Mouse (Mus musculus): ENCODE measurements around the gene Tpp1. TPM values are rescaled to one million over a fixed set of nuclear protein-coding genes. Genes with fewer than 3 reads are reported as not detected.
"Not testable (repeated sequence)": the region's sequence is repeated elsewhere in the genome, so short reads cannot be mapped to it uniquely, and the experiment has no call there.

Gene Tpp1
- polyA plus RNA-seq, 1 experiment from 2014 or later = 65.8 TPM

DNA sequence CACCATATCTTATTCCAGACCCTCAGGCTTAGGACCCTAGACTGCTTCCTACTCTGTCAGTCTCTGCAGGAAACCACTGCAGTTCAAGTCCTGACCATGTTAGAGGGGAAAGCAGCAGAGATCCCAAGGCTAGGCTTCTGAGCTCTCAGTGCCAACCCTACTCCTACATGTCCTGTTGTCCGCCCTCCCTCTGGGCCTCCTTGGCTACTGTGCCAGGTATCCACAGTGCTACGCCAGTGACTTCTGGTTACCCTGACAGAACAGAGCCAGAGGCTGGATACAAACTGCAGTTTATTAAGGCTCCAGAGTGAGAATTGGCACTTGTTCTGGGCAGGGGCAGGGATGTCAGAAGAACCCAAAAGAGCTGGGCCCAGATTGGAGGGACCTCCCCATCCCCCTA is 681 bp upstream of the Tpp1 start:
- no peak for TF ChIP-seq CTCF (IDR thresholded peaks at IDR 0.05; ENCODE audit: low read depth)
- no peak for TF ChIP-seq EP300 (IDR thresholded peaks at IDR 0.05; ENCODE audit: low read depth)
- Histone ChIP-seq H3K4me2 (ENCODE audit: low read depth, low read length) (no peak overlapping the region), H3K4me1 (ENCODE audit: insufficient read depth) (peaks cover 18% of the 10 kb centered on the region), H3K4me3 (ENCODE audit: low read depth, low read length) (no peak overlapping the region), H3K27ac (ENCODE audit: low read depth) (no peak overlapping the region), H3K36me3 (replicated peaks; ENCODE audit: insufficient read depth, low read length) (peaks cover 17% of the 10 kb centered on the region), H3K27me3 (ENCODE audit: insufficient read depth, low read length) (no peaks in the 10 kb centered on the region), H3K9me3 (ENCODE audit: low read length) (no peaks in the 10 kb centered on the region), H3K9ac (replicated peaks) (no peak overlapping the region)
- no peak for DNase-seq
- ATAC-seq = no peak
- 83% methylated on average over 2 of the region's 2 CpGs for WGBS (ENCODE audit: insufficient replicate concordance)

DNA sequence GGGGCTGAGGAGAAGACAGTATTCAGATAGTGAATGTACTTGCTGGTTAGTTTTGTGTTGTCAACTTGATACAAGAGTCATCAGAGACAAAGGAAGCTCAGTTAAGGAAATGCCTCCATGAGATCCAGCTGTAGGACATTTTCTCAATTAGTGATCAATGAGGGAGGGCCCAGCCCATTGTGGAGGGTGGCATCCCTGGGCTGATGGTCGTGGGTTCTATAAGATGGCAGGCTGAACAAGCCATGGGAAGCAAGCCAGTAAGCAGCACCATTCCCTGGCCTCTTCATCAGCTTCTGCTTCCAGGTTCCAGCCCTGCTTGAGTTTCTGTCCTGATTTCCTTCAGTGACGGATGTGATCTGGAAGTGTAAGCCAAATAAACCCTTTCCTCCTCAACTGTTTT is 4.3 kb downstream of the Tpp1 start:
- Histone ChIP-seq H3K4me1 (ENCODE audit: insufficient read depth) (peaks cover 18% of the 10 kb centered on the region), H3K4me3 (ENCODE audit: low read depth, low read length) (no peak overlapping the region), H3K27ac (ENCODE audit: low read depth) (no peak overlapping the region), H3K36me3 (replicated peaks; ENCODE audit: insufficient read depth, low read length) (peaks cover 24% of the 10 kb centered on the region), H3K9ac (replicated peaks) (no peak overlapping the region), H3K4me2 (ENCODE audit: low read depth, low read length) (no peak overlapping the region), H3K27me3 (ENCODE audit: insufficient read depth, low read length) (no peaks in the 10 kb centered on the region), H3K9me3 (ENCODE audit: low read length) (no peaks in the 10 kb centered on the region)
- TF ChIP-seq CTCF (IDR thresholded peaks at IDR 0.05; ENCODE audit: low read depth) = no peak
- no peak for TF ChIP-seq EP300 (IDR thresholded peaks at IDR 0.05; ENCODE audit: low read depth)
- ATAC-seq (no peak), DNase-seq (no peak)
- WGBS (ENCODE audit: insufficient replicate concordance) = 77% methylated on average over 2 of the region's 2 CpGs

DNA sequence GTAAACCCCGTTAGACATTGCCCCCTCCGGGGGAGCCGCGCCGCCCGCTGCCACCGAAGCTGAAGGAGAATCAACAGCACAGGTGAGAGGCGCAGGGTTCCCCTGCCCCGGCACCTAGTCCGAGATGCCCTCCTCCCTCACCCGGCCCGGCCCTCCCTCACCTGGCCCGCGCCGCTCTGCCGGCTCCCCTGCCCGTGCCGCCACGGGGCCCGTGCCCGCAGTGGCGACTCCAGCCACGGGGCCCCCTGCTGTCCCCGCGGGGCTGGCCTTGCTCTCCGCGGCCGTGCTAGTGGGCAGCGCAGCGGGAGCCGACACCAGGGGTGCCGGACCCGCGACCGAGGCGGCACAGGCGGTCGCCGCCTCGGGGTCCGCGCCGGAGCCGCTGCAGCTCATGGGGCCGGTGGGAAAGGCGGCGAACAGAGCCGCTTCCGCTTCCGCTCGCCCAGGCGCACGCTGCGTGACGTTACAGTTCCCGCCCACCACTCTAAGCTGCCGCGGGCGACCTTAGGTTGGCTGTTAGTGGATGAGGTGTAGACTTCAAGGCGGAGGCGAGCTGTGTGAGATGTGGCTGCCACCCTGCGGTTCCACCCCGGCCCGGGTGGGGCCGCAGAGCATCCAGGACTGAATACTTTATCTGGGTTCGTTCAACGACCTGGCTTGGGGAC is 8.0 kb downstream of the Tpp1 start, which contains the start of gene Taf10:
Taf10 (minus strand) TSS at position 436 of the 665 bp plus-strand sequence.
- peaks cover 12% of the 10 kb centered on the region for H3K4me1 ChIP-seq (ENCODE audit: insufficient read depth)
- under 1% methylated on average over 57 of the region's 67 CpGs for WGBS (ENCODE audit: insufficient replicate concordance)

DNA sequence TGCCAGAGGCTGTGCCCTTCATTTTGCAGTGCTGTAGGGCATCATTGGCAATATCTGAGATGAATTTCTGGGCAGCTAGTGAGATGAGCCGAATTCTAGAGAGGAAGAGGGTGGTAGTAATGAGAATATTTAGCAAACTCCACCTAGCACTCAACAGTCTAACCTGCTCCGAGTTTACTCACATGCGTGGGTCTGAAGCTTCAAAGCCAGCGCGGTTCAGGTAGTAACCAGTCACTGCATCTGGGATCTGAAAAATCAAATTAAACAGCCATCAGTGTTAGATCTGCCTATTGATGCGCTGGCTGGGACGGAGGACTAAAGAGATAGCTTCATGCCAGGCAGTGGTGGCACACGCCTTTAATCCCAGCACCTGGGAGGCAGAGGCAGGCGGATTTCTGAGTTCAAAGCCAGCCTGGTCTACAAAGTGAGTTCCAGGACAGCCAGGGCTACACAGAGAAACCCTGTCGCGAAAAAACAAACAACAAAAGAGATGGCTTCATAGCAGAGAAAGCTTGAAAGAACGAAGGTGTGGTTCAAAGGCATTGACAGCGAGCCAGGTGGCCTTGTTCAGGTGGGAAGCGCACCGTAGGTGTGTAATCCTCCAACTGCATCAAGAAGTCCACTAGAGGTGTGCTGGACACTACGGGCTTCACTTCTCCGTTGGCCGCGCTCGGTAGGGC is 8.6 kb downstream of the Tpp1 start:
- not testable (repeated sequence) for ATAC-seq; H3K27me3 ChIP-seq (ENCODE audit: insufficient read depth, low read length); H3K9me3 ChIP-seq (ENCODE audit: low read length)
- 30% methylated on average over 20 of the region's 20 CpGs for WGBS (ENCODE audit: insufficient replicate concordance)
- Histone ChIP-seq H3K4me3 (ENCODE audit: low read depth, low read length) (peak overlapping the region; percentile 98), H3K4me1 (ENCODE audit: insufficient read depth) (peaks cover 19% of the 10 kb centered on the region), H3K36me3 (replicated peaks; ENCODE audit: insufficient read depth, low read length) (peaks cover 39% of the 10 kb centered on the region), H3K9ac (replicated peaks) (peak overlapping the region; percentile 98), H3K27ac (ENCODE audit: low read depth) (peak overlapping the region; percentile 90), H3K4me2 (ENCODE audit: low read depth, low read length) (peak overlapping the region; percentile 97)
- peak; percentile 12 for DNase-seq

More for the DNA sequence above, 8.0 kb downstream of the Tpp1 start, which contains the start of gene Taf10:
- Histone ChIP-seq H3K9ac (replicated peaks) (peak within 1 kb of the TSS; percentile 98), H3K4me2 (ENCODE audit: low read depth, low read length) (peak within 1 kb of the TSS; percentile 97), H3K4me3 (ENCODE audit: low read depth, low read length) (peak within 1 kb of the TSS; percentile 98), H3K27ac (ENCODE audit: low read depth) (peak within 1 kb of the TSS; percentile 90), H3K9me3 (ENCODE audit: low read length) (no peaks in the 10 kb centered on the region), H3K36me3 (replicated peaks; ENCODE audit: insufficient read depth, low read length) (peaks cover 44% of the 10 kb centered on the region), H3K27me3 (ENCODE audit: insufficient read depth, low read length) (no peaks in the 10 kb centered on the region)
- TF ChIP-seq CTCF (IDR thresholded peaks at IDR 0.05; ENCODE audit: low read depth) (peak; percentile 70), EP300 (IDR thresholded peaks at IDR 0.05; ENCODE audit: low read depth) (peak; percentile 36; the same call in 1 of the 2 replicates)
- ATAC-seq = peak; percentile 99
- DNase-seq = peak; percentile 92

DNA sequence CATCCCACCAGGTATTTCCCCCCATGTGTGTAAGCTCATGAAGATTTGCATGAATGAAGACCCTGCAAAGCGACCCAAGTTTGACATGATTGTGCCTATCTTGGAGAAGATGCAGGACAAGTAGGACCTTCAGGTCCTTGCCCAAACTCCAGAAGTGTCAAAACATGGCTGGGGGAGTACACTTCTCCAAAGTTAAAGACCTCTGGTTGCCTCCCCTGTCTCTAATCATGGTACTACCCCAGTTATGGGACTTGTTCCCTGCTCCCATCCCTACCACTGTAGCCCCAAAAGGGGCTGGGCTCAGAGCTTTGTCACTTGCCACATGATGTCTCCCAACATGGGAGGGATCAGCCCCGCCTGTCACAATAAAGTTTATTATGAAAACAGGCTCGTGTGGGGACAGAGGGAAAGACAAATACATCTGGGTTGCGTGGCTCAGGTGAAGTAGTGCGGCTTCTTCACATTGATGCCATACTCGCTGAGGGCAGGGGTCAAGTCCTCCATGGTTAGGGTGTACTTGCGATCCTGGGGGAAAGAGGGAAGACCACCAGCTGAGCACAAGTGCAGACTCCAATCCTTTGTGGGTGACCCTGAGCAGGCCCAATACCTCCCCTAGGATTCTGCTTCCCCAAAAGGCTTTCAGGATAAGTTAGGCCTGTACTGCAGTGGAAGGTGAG is 9.4 kb downstream of the Tpp1 start:
- H3K27ac ChIP-seq (ENCODE audit: low read depth); H3K9ac ChIP-seq (replicated peaks); H3K27me3 ChIP-seq (ENCODE audit: insufficient read depth, low read length); DNase-seq; ATAC-seq; H3K4me3 ChIP-seq (ENCODE audit: low read depth, low read length); H3K9me3 ChIP-seq (ENCODE audit: low read length); H3K4me2 ChIP-seq (ENCODE audit: low read depth, low read length): not testable (repeated sequence)
- peaks cover 36% of the 10 kb centered on the region for H3K36me3 ChIP-seq (replicated peaks; ENCODE audit: insufficient read depth, low read length)
- WGBS (ENCODE audit: insufficient replicate concordance) = 82% methylated on average over 7 of the region's 7 CpGs
- H3K4me1 ChIP-seq (ENCODE audit: insufficient read depth) = peaks cover 26% of the 10 kb centered on the region

DNA sequence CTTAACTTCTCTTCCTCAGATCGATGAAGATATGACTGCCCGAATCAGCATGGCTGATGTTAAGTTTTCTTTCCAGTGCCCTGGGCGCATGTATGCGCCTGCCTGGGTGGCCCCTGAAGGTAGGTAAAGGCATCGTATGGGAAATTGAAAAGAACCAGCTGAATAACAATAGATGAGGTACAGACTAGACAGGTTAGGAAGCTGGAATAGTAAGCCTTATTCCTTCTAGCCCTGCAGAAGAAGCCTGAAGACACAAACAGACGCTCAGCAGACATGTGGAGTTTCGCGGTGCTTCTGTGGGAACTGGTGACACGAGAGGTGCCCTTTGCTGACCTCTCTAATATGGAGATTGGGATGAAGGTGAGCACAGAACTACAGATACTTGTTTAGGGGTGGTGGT is 10.1 kb downstream of the Tpp1 start:
- TF ChIP-seq CTCF (IDR thresholded peaks at IDR 0.05; ENCODE audit: low read depth) (no peak), EP300 (IDR thresholded peaks at IDR 0.05; ENCODE audit: low read depth) (no peak)
- ATAC-seq (no peak), DNase-seq (no peak)
- Histone ChIP-seq H3K9me3 (ENCODE audit: low read length) (no peaks in the 10 kb centered on the region), H3K36me3 (replicated peaks; ENCODE audit: insufficient read depth, low read length) (peaks cover 36% of the 10 kb centered on the region), H3K4me2 (ENCODE audit: low read depth, low read length) (no peak overlapping the region), H3K4me1 (ENCODE audit: insufficient read depth) (peaks cover 29% of the 10 kb centered on the region), H3K4me3 (ENCODE audit: low read depth, low read length) (no peak overlapping the region), H3K9ac (replicated peaks) (no peak overlapping the region), H3K27ac (ENCODE audit: low read depth) (no peak overlapping the region), H3K27me3 (ENCODE audit: insufficient read depth, low read length) (no peaks in the 10 kb centered on the region)
- 92% methylated on average over 9 of the region's 9 CpGs for WGBS (ENCODE audit: insufficient replicate concordance)

Measured in liver, postnatal 0 days (tissue).